Mouse (Mus musculus): ENCODE results near the gene Zfp853. TPM values are rescaled to one million over a fixed set of nuclear protein-coding genes. Genes with fewer than 3 reads are reported as not detected.
A peak's percentile ranks its signal among the peaks of the same experiment; 100 is the strongest.

Gene Zfp853
- polyA plus RNA-seq, 1 experiment from 2014 or later = not detected

GRCm38 (mm10) chr5:143261636-143262035 is 31.8 kb downstream of the Zfp853 start:
- 93% methylated on average over 8 of the region's 8 CpGs for WGBS
- no peak overlapping the region for H3K9ac ChIP-seq (replicated peaks; ENCODE audit: low read length)
- ATAC-seq (replicated peaks; ENCODE audit: insufficient number of reproducible peaks, low FRiP score, low TSS enrichment, low read depth) = no peak

GRCm38 (mm10) chr5:143255802-143256201 is 37.6 kb downstream of the Zfp853 start:
- H3K9me3 ChIP-seq (replicated peaks; ENCODE audit: control insufficient read depth, low read length) = no peaks in the 10 kb centered on the region
- peaks cover 5% of the 10 kb centered on the region; the same call in 1 of the 2 replicates for H3K4me1 ChIP-seq (ENCODE audit: control insufficient read depth, insufficient read depth, low read length)
- peaks cover 68% of the 10 kb centered on the region for H3K27me3 ChIP-seq (ENCODE audit: control insufficient read depth, insufficient read depth, low read length)
- H3K27ac ChIP-seq (replicated peaks; ENCODE audit: low read depth, low read length) = no peak overlapping the region
- H3K36me3 ChIP-seq (replicated peaks; ENCODE audit: control insufficient read depth, insufficient read depth, low read depth, low read length) = no peaks in the 10 kb centered on the region
- H3K4me2 ChIP-seq (ENCODE audit: low read depth, low read length) = no peak overlapping the region
- ATAC-seq (replicated peaks; ENCODE audit: insufficient number of reproducible peaks, low FRiP score, low TSS enrichment, low read depth) (no peak), DNase-seq (ENCODE audit: low spot score) (no peak)
- H3K4me3 ChIP-seq (ENCODE audit: low read depth, low read length) = no peak overlapping the region
- no peak overlapping the region for H3K9ac ChIP-seq (replicated peaks; ENCODE audit: low read length)
- WGBS = 73% methylated on average over 5 of the region's 5 CpGs

More at GRCm38 (mm10) chr5:143261636-143262035, 31.8 kb downstream of the Zfp853 start:
- Histone ChIP-seq H3K36me3 (replicated peaks; ENCODE audit: control insufficient read depth, insufficient read depth, low read depth, low read length) (no peaks in the 10 kb centered on the region; the same call in none of the 2 replicates), H3K27me3 (ENCODE audit: control insufficient read depth, insufficient read depth, low read length) (peaks cover 11% of the 10 kb centered on the region), H3K4me2 (ENCODE audit: low read depth, low read length) (no peak overlapping the region), H3K9me3 (replicated peaks; ENCODE audit: control insufficient read depth, low read length) (no peaks in the 10 kb centered on the region), H3K4me3 (ENCODE audit: low read depth, low read length) (no peak overlapping the region), H3K4me1 (ENCODE audit: control insufficient read depth, insufficient read depth, low read length) (no peaks in the 10 kb centered on the region), H3K27ac (replicated peaks; ENCODE audit: low read depth, low read length) (no peak overlapping the region)
- DNase-seq (ENCODE audit: low spot score) = no peak

DNA sequence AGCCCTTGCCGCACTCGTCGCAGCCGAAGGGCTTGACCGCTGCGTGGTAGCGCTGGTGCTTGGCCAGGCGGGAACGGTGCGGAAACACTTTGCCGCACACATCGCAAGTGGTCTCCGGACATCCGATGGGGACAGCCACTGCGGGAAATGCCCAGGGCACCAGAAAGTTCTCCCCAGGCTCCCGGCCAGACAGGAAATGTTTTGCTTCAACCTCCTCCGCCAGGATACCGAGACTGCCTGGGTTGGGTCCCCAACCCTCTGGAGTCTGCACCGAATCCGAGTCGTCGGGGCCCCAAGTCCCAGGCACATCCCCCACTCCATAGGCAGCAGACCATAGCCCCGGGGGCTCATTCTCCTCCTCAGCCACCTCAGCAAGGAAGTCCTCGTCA is 38.3 kb downstream of the Zfp853 start:
- Histone ChIP-seq H3K4me2 (ENCODE audit: low read depth, low read length) (no peak overlapping the region), H3K36me3 (replicated peaks; ENCODE audit: control insufficient read depth, insufficient read depth, low read depth, low read length) (no peaks in the 10 kb centered on the region), H3K27me3 (ENCODE audit: control insufficient read depth, insufficient read depth, low read length) (peaks cover 68% of the 10 kb centered on the region), H3K9me3 (replicated peaks; ENCODE audit: control insufficient read depth, low read length) (no peaks in the 10 kb centered on the region), H3K4me1 (ENCODE audit: control insufficient read depth, insufficient read depth, low read length) (peaks cover 5% of the 10 kb centered on the region; the same call in 1 of the 2 replicates), H3K4me3 (ENCODE audit: low read depth, low read length) (no peak overlapping the region), H3K9ac (replicated peaks; ENCODE audit: low read length) (no peak overlapping the region), H3K27ac (replicated peaks; ENCODE audit: low read depth, low read length) (no peak overlapping the region)
- ATAC-seq (replicated peaks; ENCODE audit: insufficient number of reproducible peaks, low FRiP score, low TSS enrichment, low read depth) (no peak), DNase-seq (ENCODE audit: low spot score) (no peak)
- 6% methylated on average over 24 of the region's 24 CpGs for WGBS

DNA sequence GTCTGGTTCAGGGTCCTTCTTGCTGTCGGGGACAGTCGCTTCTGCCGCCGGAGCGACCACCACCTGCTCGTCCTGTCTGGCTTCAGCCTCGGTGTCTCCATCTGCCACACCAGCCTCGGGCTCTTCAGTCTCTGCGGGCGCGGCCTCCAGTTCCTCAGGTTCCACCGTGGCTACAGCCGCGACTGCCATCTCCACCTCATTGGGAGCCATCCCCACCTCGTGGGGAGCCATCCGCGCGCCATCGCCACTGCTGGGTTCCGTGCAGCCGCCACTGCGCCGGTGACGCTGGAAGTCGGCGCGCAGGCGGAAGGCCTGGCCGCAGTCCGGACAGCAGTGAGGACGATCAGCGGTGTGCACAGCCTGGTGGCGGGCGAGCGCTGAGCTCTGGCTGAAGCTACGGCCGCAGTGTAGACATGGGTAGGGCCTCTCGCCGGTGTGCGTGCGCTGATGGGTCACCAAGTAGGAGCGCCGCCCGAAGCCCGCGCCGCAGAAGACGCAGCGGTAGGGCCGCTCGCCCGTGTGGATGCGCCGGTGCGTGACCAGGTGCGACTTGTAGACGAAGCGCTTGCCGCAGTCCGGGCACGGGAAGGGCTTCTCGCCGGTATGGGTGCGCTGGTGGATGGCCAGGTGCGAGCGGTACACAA is 38.8 kb downstream of the Zfp853 start:
- Histone ChIP-seq H3K36me3 (replicated peaks; ENCODE audit: control insufficient read depth, insufficient read depth, low read depth, low read length) (no peaks in the 10 kb centered on the region), H3K27me3 (ENCODE audit: control insufficient read depth, insufficient read depth, low read length) (peaks cover 68% of the 10 kb centered on the region), H3K4me3 (ENCODE audit: low read depth, low read length) (0 out of 2 replicates have a peak overlapping the region, but pooled peaks have one; percentile 8), H3K27ac (replicated peaks; ENCODE audit: low read depth, low read length) (no peak overlapping the region), H3K9ac (replicated peaks; ENCODE audit: low read length) (no peak overlapping the region), H3K4me1 (ENCODE audit: control insufficient read depth, insufficient read depth, low read length) (peaks cover 5% of the 10 kb centered on the region; the same call in 1 of the 2 replicates), H3K9me3 (replicated peaks; ENCODE audit: control insufficient read depth, low read length) (no peaks in the 10 kb centered on the region), H3K4me2 (ENCODE audit: low read depth, low read length) (peak overlapping the region; percentile 89)
- DNase-seq (ENCODE audit: low spot score) = no peak
- 3% methylated on average over 66 of the region's 66 CpGs for WGBS
- ATAC-seq (replicated peaks; ENCODE audit: insufficient number of reproducible peaks, low FRiP score, low TSS enrichment, low read depth) = peak; percentile 50; the same call in 1 of the 2 replicates

GRCm38 (mm10) chr5:143253881-143254486 is 39.4 kb downstream of the Zfp853 start:
- 3% methylated on average over 77 of the region's 81 CpGs for WGBS
- Histone ChIP-seq H3K4me2 (ENCODE audit: low read depth, low read length) (peak overlapping the region; percentile 89), H3K4me3 (ENCODE audit: low read depth, low read length) (peak overlapping the region; percentile 38), H3K4me1 (ENCODE audit: control insufficient read depth, insufficient read depth, low read length) (peaks cover 5% of the 10 kb centered on the region; the same call in 1 of the 2 replicates), H3K36me3 (replicated peaks; ENCODE audit: control insufficient read depth, insufficient read depth, low read depth, low read length) (no peaks in the 10 kb centered on the region), H3K27me3 (ENCODE audit: control insufficient read depth, insufficient read depth, low read length) (peaks cover 68% of the 10 kb centered on the region), H3K9ac (replicated peaks; ENCODE audit: low read length) (peak overlapping the region; percentile 39), H3K27ac (replicated peaks; ENCODE audit: low read depth, low read length) (no peak overlapping the region), H3K9me3 (replicated peaks; ENCODE audit: control insufficient read depth, low read length) (no peaks in the 10 kb centered on the region)
- ATAC-seq (replicated peaks; ENCODE audit: insufficient number of reproducible peaks, low FRiP score, low TSS enrichment, low read depth) (no peak), DNase-seq (ENCODE audit: low spot score) (peak; percentile 34)

DNA sequence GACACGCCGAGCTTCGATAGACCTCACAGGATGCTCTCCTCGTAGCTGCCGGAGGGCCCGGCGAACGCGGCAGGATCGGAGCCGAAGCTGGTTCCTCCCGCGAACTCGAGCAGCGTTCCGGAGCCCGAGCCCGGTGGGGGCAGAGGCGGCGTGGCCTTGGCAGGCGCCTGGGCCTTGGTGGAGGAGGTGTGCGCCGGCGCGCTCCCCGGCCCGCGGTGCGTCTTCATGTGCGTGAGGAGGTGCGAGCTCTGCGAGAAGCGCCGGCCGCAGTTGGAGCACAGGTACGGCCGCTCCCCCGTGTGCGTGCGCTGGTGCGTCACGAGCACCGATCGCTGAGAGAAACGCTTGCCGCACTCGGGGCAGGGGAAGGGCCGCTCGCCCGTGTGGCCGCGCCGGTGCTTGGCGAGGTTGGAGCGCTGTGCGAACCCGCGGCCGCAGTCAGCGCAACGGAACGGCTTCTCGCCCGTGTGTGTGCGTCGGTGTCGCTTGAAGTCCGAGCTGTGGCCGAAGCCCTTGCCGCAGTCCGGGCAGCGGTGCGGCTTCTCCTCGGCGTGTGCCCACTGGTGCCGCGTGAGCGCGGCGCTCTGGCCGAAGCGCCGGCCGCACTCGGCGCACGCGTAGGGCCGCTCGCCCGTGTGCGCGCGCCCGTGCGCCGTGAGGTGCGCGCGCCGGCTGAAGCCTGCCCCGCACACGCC is 40.1 kb downstream of the Zfp853 start:
- H3K9ac ChIP-seq (replicated peaks; ENCODE audit: low read length) = peak overlapping the region; percentile 39
- H3K4me1 ChIP-seq (ENCODE audit: control insufficient read depth, insufficient read depth, low read length) = peaks cover 5% of the 10 kb centered on the region; the same call in 1 of the 2 replicates
- no peaks in the 10 kb centered on the region for H3K36me3 ChIP-seq (replicated peaks; ENCODE audit: control insufficient read depth, insufficient read depth, low read depth, low read length)
- no peak for ATAC-seq (replicated peaks; ENCODE audit: insufficient number of reproducible peaks, low FRiP score, low TSS enrichment, low read depth)
- no peaks in the 10 kb centered on the region for H3K9me3 ChIP-seq (replicated peaks; ENCODE audit: control insufficient read depth, low read length)
- WGBS = 3% methylated on average over 91 of the region's 103 CpGs
- DNase-seq (ENCODE audit: low spot score) = peak; percentile 29
- peak overlapping the region; percentile 89 for H3K4me2 ChIP-seq (ENCODE audit: low read depth, low read length)
- H3K27me3 ChIP-seq (ENCODE audit: control insufficient read depth, insufficient read depth, low read length) = peaks cover 68% of the 10 kb centered on the region
- no peak overlapping the region for H3K27ac ChIP-seq (replicated peaks; ENCODE audit: low read depth, low read length)
- H3K4me3 ChIP-seq (ENCODE audit: low read depth, low read length) = peak overlapping the region; percentile 38

DNA sequence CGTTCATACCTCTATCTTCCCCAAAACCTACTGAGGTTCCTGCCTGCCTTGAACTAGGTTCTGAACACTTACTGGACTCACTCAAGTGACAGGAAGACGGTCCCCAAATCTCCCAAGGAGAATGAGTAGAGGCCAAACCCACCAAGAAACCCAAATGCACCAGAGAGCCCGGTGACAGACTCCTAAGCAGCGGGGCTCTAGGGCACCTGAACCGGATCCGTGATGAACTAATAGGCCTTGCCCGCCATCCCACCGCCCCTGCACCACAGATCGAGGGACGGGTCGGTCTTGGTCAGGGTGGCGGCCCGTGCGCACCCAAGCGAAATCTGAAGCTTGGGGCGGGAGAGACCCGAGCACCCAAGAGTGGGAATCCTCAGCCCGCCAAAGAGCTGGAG is 40.6 kb downstream of the Zfp853 start:
- peak overlapping the region; percentile 89 for H3K4me2 ChIP-seq (ENCODE audit: low read depth, low read length)
- WGBS = 10% methylated on average over 18 of the region's 18 CpGs
- H3K9me3 ChIP-seq (replicated peaks; ENCODE audit: control insufficient read depth, low read length) = no peaks in the 10 kb centered on the region
- DNase-seq (ENCODE audit: low spot score) = no peak
- peaks cover 5% of the 10 kb centered on the region; the same call in 1 of the 2 replicates for H3K4me1 ChIP-seq (ENCODE audit: control insufficient read depth, insufficient read depth, low read length)
- H3K36me3 ChIP-seq (replicated peaks; ENCODE audit: control insufficient read depth, insufficient read depth, low read depth, low read length) = no peaks in the 10 kb centered on the region
- no peak overlapping the region for H3K27ac ChIP-seq (replicated peaks; ENCODE audit: low read depth, low read length)
- H3K9ac ChIP-seq (replicated peaks; ENCODE audit: low read length) = no peak overlapping the region
- ATAC-seq (replicated peaks; ENCODE audit: insufficient number of reproducible peaks, low FRiP score, low TSS enrichment, low read depth) = no peak
- H3K27me3 ChIP-seq (ENCODE audit: control insufficient read depth, insufficient read depth, low read length) = peaks cover 68% of the 10 kb centered on the region
- peak overlapping the region; percentile 38; the same call in 1 of the 2 replicates for H3K4me3 ChIP-seq (ENCODE audit: low read depth, low read length)
